Mouse (Mus musculus): Measurements from ENCODE around the gene Szt2. TPM values are rescaled to one million over a fixed set of nuclear protein-coding genes. Genes with fewer than 3 reads are reported as not detected.

Gene Szt2
- polyA plus RNA-seq (2015; fragmentation: Illumina TruSeq; extraction: RNeasy Lipid Tissue Mini Kit (QIAGEN cat#74804); ENCODE audit: low read depth, low replicate concordance) = 19.7 TPM

GRCm38 (mm10) chr4:118409142-118409900 is at the start of gene Szt2, which contains the start of gene Med8:
Gene Szt2 (minus strand): TSS chr4:118409273.
Gene Med8 (plus strand): TSS chr4:118409337.

GRCm38 (mm10) chr4:118457345-118457975 is 48.4 kb upstream of the Szt2 start, which contains the start of gene Mpl:
Gene Mpl (minus strand): TSS chr4:118457513.

GRCm38 (mm10) chr4:118436820-118437603 is 27.9 kb upstream of the Szt2 start, which contains the start of gene Cdc20:
Gene Cdc20 (minus strand): TSS chr4:118437352.

GRCm38 (mm10) chr4:118427768-118428451 is 18.8 kb upstream of the Szt2 start, which contains the start of gene Elovl1:
Gene Elovl1 (plus strand): TSS chr4:118428093.

Other genes with a start within 250 kb of the Szt2 start
- gene Kdm4a, start 229.2 kb downstream of the Szt2 start, polyA plus RNA-seq (2015; fragmentation: Illumina TruSeq; extraction: RNeasy Lipid Tissue Mini Kit (QIAGEN cat#74804); ENCODE audit: low read depth, low replicate concordance) = 25.0 TPM
- gene Ptprf, start 117.9 kb downstream of the Szt2 start, polyA plus RNA-seq (2015; fragmentation: Illumina TruSeq; extraction: RNeasy Lipid Tissue Mini Kit (QIAGEN cat#74804); ENCODE audit: low read depth, low replicate concordance) = 37.0 TPM
- 53.8 TPM for gene Med8, start 64 bp upstream of the Szt2 start, polyA plus RNA-seq (2015; fragmentation: Illumina TruSeq; extraction: RNeasy Lipid Tissue Mini Kit (QIAGEN cat#74804); ENCODE audit: low read depth, low replicate concordance)
- gene Elovl1, start 18.8 kb upstream of the Szt2 start, polyA plus RNA-seq (2015; fragmentation: Illumina TruSeq; extraction: RNeasy Lipid Tissue Mini Kit (QIAGEN cat#74804); ENCODE audit: low read depth, low replicate concordance) = 28.2 TPM
- 2.2 TPM for gene Cdc20, start 28.1 kb upstream of the Szt2 start, polyA plus RNA-seq (2015; fragmentation: Illumina TruSeq; extraction: RNeasy Lipid Tissue Mini Kit (QIAGEN cat#74804); ENCODE audit: low read depth, low replicate concordance)
- gene Mpl, start 48.2 kb upstream of the Szt2 start, polyA plus RNA-seq (2015; fragmentation: Illumina TruSeq; extraction: RNeasy Lipid Tissue Mini Kit (QIAGEN cat#74804); ENCODE audit: low read depth, low replicate concordance) = 0.62 TPM
- gene Tie1, start 80.8 kb upstream of the Szt2 start, polyA plus RNA-seq (2015; fragmentation: Illumina TruSeq; extraction: RNeasy Lipid Tissue Mini Kit (QIAGEN cat#74804); ENCODE audit: low read depth, low replicate concordance) = 7.1 TPM
- gene 2610528J11Rik, start 117.7 kb upstream of the Szt2 start, polyA plus RNA-seq (2015; fragmentation: Illumina TruSeq; extraction: RNeasy Lipid Tissue Mini Kit (QIAGEN cat#74804); ENCODE audit: low read depth, low replicate concordance) = not detected
- 15.7 TPM for gene Tmem125, start 134.8 kb upstream of the Szt2 start, polyA plus RNA-seq (2015; fragmentation: Illumina TruSeq; extraction: RNeasy Lipid Tissue Mini Kit (QIAGEN cat#74804); ENCODE audit: low read depth, low replicate concordance)
- 0.67 TPM for gene Cfap57, start 211.5 kb upstream of the Szt2 start, polyA plus RNA-seq (2015; fragmentation: Illumina TruSeq; extraction: RNeasy Lipid Tissue Mini Kit (QIAGEN cat#74804); ENCODE audit: low read depth, low replicate concordance)
- 60.0 TPM for gene Ebna1bp2, start 211.5 kb upstream of the Szt2 start, polyA plus RNA-seq (2015; fragmentation: Illumina TruSeq; extraction: RNeasy Lipid Tissue Mini Kit (QIAGEN cat#74804); ENCODE audit: low read depth, low replicate concordance)
- gene Olfr62, start 249.7 kb upstream of the Szt2 start, polyA plus RNA-seq (2015; fragmentation: Illumina TruSeq; extraction: RNeasy Lipid Tissue Mini Kit (QIAGEN cat#74804); ENCODE audit: low read depth, low replicate concordance) = not detected

All from brain, adult 10 weeks (tissue).